Mouse (Mus musculus): Measurements from ENCODE around the gene Slc38a1. TPM values are rescaled to one million over a fixed set of nuclear protein-coding genes. Genes with fewer than 3 reads are reported as not detected.

The Slc38a1 gene
- total and polyA plus RNA-seq, 2 experiments from 2014 or later, result 52.4 to 56.7 TPM

DNA sequence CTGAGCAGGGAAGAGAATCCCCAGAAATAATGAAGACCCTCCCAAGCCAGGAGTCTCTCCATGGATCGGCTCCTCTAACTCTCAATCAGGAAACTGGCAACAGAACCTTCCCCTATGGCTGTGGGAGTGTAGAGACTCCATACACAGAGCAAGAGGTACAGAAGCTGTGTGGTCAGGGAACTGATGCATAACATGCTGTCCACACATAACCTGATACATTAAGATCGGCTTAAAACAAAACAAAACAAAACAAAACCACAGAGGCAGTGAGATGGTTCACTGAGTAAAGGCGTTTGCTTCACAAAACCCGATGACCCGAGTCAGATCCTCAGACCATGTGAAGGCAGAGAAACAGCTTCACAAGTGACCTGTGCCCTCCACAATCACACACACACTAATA, 35.3 kb downstream of the Slc38a1 start:
- TF ChIP-seq EP300 (IDR thresholded peaks at IDR 0.05; ENCODE audit: low read depth), result no peak
- TF ChIP-seq CTCF (IDR thresholded peaks at IDR 0.05; ENCODE audit: low read depth), result no peak
- Histone ChIP-seq H3K4me3 (ENCODE audit: low read depth, low read length) (no peak overlapping the region), H3K9ac (replicated peaks; ENCODE audit: low read depth, low read length) (no peak overlapping the region), H3K36me3 (replicated peaks; ENCODE audit: control insufficient read depth, insufficient read depth, low read length) (peaks cover 25% of the 10 kb centered on the region; the same call in 1 of the 2 replicates), H3K27ac (ENCODE audit: low read depth) (no peak overlapping the region), H3K9me3 (replicated peaks; ENCODE audit: control insufficient read depth, low read length) (no peaks in the 10 kb centered on the region), H3K4me2 (ENCODE audit: low read depth, low read length) (no peak overlapping the region), H3K4me1 (ENCODE audit: control insufficient read depth, insufficient read depth) (peaks cover 13% of the 10 kb centered on the region), H3K27me3 (ENCODE audit: control insufficient read depth, insufficient read depth, low read length) (no peaks in the 10 kb centered on the region)
- 91% methylated on average over 5 of the region's 5 CpGs for WGBS
- ATAC-seq (ENCODE audit: insufficient read depth, low read depth) (no peak), DNase-seq (ENCODE audit: low spot score) (no peak)

DNA sequence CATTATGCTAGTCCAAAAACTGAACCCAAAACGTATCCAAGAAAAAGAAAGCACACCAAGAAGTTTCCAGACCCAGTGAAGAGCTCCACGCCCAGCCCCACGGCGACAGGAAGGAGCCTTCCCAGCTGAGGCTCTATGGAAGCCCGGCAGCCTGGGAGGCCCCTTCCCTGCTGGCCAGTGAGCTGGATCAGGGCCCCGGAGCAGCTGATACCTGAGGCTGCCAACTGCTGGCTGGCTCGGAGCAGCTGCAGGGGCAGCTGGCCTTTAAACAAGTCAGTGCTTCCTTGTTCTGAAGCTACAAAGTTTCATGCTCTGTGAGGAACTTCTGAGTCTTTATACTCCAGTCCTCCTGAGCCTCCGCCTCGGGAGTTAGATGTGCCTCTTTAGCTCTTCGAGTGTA, 38.4 kb downstream of the Slc38a1 start:
- Histone ChIP-seq H3K9me3 (replicated peaks; ENCODE audit: control insufficient read depth, low read length) (no peaks in the 10 kb centered on the region), H3K27me3 (ENCODE audit: control insufficient read depth, insufficient read depth, low read length) (no peaks in the 10 kb centered on the region), H3K4me1 (ENCODE audit: control insufficient read depth, insufficient read depth) (peaks cover 13% of the 10 kb centered on the region), H3K4me3 (ENCODE audit: low read depth, low read length) (no peak overlapping the region), H3K27ac (ENCODE audit: low read depth) (peak overlapping the region; percentile 63), H3K9ac (replicated peaks; ENCODE audit: low read depth, low read length) (no peak overlapping the region), H3K4me2 (ENCODE audit: low read depth, low read length) (peak overlapping the region; percentile 7; the same call in 1 of the 2 replicates), H3K36me3 (replicated peaks; ENCODE audit: control insufficient read depth, insufficient read depth, low read length) (peaks cover 14% of the 10 kb centered on the region)
- DNase-seq (ENCODE audit: low spot score) (peak; percentile 73), ATAC-seq (ENCODE audit: insufficient read depth, low read depth) (peak; percentile 86)
- TF ChIP-seq EP300 (IDR thresholded peaks at IDR 0.05; ENCODE audit: low read depth), result no peak
- TF ChIP-seq CTCF (IDR thresholded peaks at IDR 0.05; ENCODE audit: low read depth), result no peak
- whole genome bisulfite sequencing, result 38% methylated on average over 10 of the region's 10 CpGs

DNA sequence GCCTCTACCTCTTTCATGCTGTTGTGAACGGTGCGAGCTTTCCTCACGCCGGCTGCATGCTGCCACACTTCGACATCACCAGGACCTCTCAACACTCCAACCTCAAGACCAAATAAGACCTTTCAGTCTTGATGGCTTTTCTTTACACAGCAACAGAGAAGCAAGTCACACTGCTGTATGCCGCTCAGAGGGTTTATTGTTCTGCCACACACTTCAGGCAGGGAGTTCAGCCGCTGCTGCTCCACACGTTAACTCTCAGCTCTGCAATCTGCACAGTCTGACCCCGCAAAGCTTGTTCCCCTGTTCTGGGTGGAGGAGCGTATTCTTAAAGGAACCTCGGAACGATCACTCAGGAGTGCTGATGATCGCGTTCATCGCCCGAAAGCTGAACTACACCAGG, 40.7 kb downstream of the Slc38a1 start:
- ATAC-seq (ENCODE audit: insufficient read depth, low read depth) (no peak), DNase-seq (ENCODE audit: low spot score) (no peak)
- Histone ChIP-seq H3K4me2 (ENCODE audit: low read depth, low read length) (no peak overlapping the region), H3K27ac (ENCODE audit: low read depth) (no peak overlapping the region), H3K9ac (replicated peaks; ENCODE audit: low read depth, low read length) (no peak overlapping the region), H3K27me3 (ENCODE audit: control insufficient read depth, insufficient read depth, low read length) (no peaks in the 10 kb centered on the region), H3K4me1 (ENCODE audit: control insufficient read depth, insufficient read depth) (peaks cover 24% of the 10 kb centered on the region), H3K9me3 (replicated peaks; ENCODE audit: control insufficient read depth, low read length) (no peaks in the 10 kb centered on the region), H3K4me3 (ENCODE audit: low read depth, low read length) (no peak overlapping the region), H3K36me3 (replicated peaks; ENCODE audit: control insufficient read depth, insufficient read depth, low read length) (peaks cover 2% of the 10 kb centered on the region; the same call in 1 of the 2 replicates)
- no peak for TF ChIP-seq CTCF (IDR thresholded peaks at IDR 0.05; ENCODE audit: low read depth)
- no peak for TF ChIP-seq EP300 (IDR thresholded peaks at IDR 0.05; ENCODE audit: low read depth)
- WGBS, result 53% methylated on average over 16 of the region's 16 CpGs

DNA sequence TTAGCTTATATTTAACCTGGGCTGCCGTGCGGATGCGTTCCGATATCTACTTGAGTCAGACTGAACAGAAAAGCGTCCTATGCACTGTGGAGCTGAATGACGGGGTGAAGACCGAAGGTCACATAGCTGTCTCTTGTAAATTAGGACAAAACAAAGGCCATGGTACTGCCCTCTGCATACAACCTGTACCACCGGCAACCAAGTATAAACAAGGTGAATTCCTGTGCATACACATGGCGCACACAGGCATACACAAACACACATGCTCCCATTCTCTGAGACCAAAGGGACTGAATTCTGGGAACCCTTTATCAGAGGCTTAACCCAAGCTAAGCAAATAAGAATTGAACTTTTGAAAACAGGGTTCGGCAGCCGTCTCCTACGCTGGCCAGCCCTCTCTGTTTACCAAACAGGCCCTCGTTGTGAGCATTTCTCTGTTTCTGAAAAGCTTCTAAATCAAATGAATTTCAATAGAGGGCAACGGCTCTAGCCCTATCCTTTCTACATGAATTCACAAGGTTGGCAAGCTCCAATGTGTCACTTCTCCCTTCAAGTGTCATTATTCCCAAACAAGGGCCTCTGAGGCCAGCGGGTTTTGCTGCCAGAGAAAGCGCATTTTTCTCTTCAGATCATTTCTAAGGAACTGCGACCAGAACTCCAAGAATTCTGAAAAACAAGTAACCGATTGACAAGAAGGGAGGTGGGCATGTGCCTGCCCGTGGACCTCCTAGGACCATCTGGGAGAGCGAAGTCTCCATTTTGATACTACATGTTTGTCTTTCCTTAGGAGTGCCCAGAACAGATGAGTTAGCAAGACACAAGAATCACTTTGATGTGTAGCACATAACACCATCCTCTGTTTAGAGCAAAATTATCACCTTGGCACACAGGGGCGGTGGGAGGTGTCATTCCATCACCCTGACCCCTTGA, 42.6 kb downstream of the Slc38a1 start:
- Histone ChIP-seq H3K4me1 (ENCODE audit: control insufficient read depth, insufficient read depth) (peaks cover 24% of the 10 kb centered on the region), H3K27ac (ENCODE audit: low read depth) (no peak overlapping the region)

DNA sequence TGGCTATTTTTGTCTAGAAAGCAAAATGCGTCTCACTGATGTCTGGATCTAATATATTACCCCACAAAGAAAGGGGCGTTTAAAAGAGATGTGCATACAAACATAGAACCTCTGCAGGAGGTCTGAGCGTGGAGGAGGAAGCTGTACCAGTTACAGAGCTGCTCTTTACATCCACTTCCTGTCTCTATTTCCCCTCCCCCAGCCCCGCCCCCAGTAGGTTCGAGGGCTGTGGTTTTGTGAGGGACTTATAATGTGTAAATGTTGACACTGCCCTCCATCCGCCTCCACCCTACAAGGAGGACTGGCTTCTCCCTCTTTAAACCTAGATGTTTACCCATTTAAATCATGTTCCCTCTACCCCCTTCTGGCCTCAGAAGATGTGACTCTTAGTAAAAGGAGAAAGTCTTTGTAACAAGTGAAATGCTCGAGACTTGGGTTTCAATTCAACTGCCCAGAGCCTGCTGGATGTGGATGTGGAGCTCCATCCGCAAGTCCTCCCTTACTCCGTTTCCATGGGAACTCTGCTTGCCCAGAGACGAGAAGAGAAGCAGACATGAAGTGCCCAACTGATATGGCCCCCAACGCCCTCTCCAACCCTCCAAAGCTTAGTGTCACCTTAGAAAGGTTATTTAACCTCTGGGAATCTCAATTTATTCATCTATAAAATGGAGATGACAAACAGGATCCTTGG, 43.7 kb downstream of the Slc38a1 start:
- no peaks in the 10 kb centered on the region; the same call in 1 of the 2 replicates for H3K36me3 ChIP-seq (replicated peaks; ENCODE audit: control insufficient read depth, insufficient read depth, low read length)
- H3K27ac ChIP-seq (ENCODE audit: low read depth), result no peak overlapping the region
- H3K27me3 ChIP-seq (ENCODE audit: control insufficient read depth, insufficient read depth, low read length), result no peaks in the 10 kb centered on the region
- WGBS, result 58% methylated on average over 11 of the region's 11 CpGs
- H3K9me3 ChIP-seq (replicated peaks; ENCODE audit: control insufficient read depth, low read length), result no peaks in the 10 kb centered on the region
- no peak overlapping the region for H3K4me3 ChIP-seq (ENCODE audit: low read depth, low read length)
- no peak for ATAC-seq (ENCODE audit: insufficient read depth, low read depth)
- no peak for DNase-seq (ENCODE audit: low spot score)
- H3K4me1 ChIP-seq (ENCODE audit: control insufficient read depth, insufficient read depth), result peaks cover 13% of the 10 kb centered on the region
- no peak overlapping the region for H3K9ac ChIP-seq (replicated peaks; ENCODE audit: low read depth, low read length)
- TF ChIP-seq CTCF (IDR thresholded peaks at IDR 0.05; ENCODE audit: low read depth) (no peak), EP300 (IDR thresholded peaks at IDR 0.05; ENCODE audit: low read depth) (no peak)
- no peak overlapping the region for H3K4me2 ChIP-seq (ENCODE audit: low read depth, low read length)

More for the DNA sequence above, 42.6 kb downstream of the Slc38a1 start:
- H3K4me3 ChIP-seq (ENCODE audit: low read depth, low read length), result no peak overlapping the region
- no peaks in the 10 kb centered on the region for H3K9me3 ChIP-seq (replicated peaks; ENCODE audit: control insufficient read depth, low read length)
- no peak for ATAC-seq (ENCODE audit: insufficient read depth, low read depth)
- no peaks in the 10 kb centered on the region; the same call in 1 of the 2 replicates for H3K36me3 ChIP-seq (replicated peaks; ENCODE audit: control insufficient read depth, insufficient read depth, low read length)
- no peak overlapping the region for H3K4me2 ChIP-seq (ENCODE audit: low read depth, low read length)
- no peak overlapping the region for H3K9ac ChIP-seq (replicated peaks; ENCODE audit: low read depth, low read length)
- DNase-seq (ENCODE audit: low spot score), result no peak
- WGBS, result 89% methylated on average over 21 of the region's 21 CpGs
- H3K27me3 ChIP-seq (ENCODE audit: control insufficient read depth, insufficient read depth, low read length), result no peaks in the 10 kb centered on the region
- TF ChIP-seq EP300 (IDR thresholded peaks at IDR 0.05; ENCODE audit: low read depth) (no peak), CTCF (IDR thresholded peaks at IDR 0.05; ENCODE audit: low read depth) (no peak)

Measured in heart, postnatal 0 days (tissue).